ENCODE assay signal across 15 mouse cellular contexts in genomic region chr13:103982376-103982775, GRCm38 (mm10).
DNase-seq lines count a peak whose midpoint lies in the region; TF ChIP-seq lines count a peak whose summit lies in the region.
"Had no signal": no experiment of that assay in that cellular context is flagged by ENCODE, and none has a peak within 500 bp of the region (broad histone marks: within the 10 kb centered on the region; RNA-seq: fewer than 3 reads in every experiment).

No protein-coding gene starts in this region.

- no peaks in the 10 kb centered on the region for H3K36me3 ChIP-seq in testis, adult 2 months (ENCODE audit: control insufficient read depth, insufficient read depth, low read length)
- H3K36me3 ChIP-seq: forebrain, embryonic 10.5 days; lung, embryonic 15.5 days had no signal

- no peaks in the 10 kb centered on the region for H3K27me3 ChIP-seq in testis, adult 2 months (ENCODE audit: control insufficient read depth, insufficient read depth, low read length)
- H3K27me3 ChIP-seq: lung, embryonic 15.5 days had no signal

- TF ChIP-seq CTCF in gastrocnemius, adult 2 months (IDR thresholded peaks at IDR 0.05), result peak; percentile 28; the same call in 1 of the 2 replicates
- peak; percentile 50 for TF ChIP-seq CTCF in layer of hippocampus, adult 2 months (conservative IDR thresholded peaks at IDR 0.05)
- peak; percentile 47; the same call in 1 of the 2 replicates for TF ChIP-seq CTCF in testis, adult 2 months (IDR thresholded peaks at IDR 0.05; ENCODE audit: control insufficient read depth, insufficient read depth, insufficient replicate concordance, low read depth, low read length)

- H3K4me1 ChIP-seq in testis, adult 2 months (ENCODE audit: control insufficient read depth, insufficient read depth, low read length), result peaks cover 7% of the 10 kb centered on the region
- H3K4me1 ChIP-seq: forebrain, embryonic 10.5 days had no signal

- no peak overlapping the region for H3K27ac ChIP-seq in gastrocnemius, adult 2 months
- H3K27ac ChIP-seq in layer of hippocampus, adult 2 months, result no peak overlapping the region
- no peak overlapping the region for H3K27ac ChIP-seq in testis, adult 2 months (ENCODE audit: control insufficient read depth, insufficient read depth, low read depth, low read length)
- H3K27ac ChIP-seq: forebrain, embryonic 10.5 days; left cerebral cortex, adult 2 months; lung, embryonic 15.5 days had no signal

- H3K4me3 ChIP-seq in gastrocnemius, adult 2 months, result no peak overlapping the region
- no peak overlapping the region for H3K4me3 ChIP-seq in layer of hippocampus, adult 2 months
- H3K4me3 ChIP-seq in testis, adult 2 months (ENCODE audit: control insufficient read depth, low read depth, low read length), result no peak overlapping the region
- H3K4me3 ChIP-seq: forebrain, embryonic 10.5 days; left cerebral cortex, adult 2 months; lung, embryonic 15.5 days had no signal

- intact Hi-C loops in gastrocnemius, adult 2 months (cut with DNase I), result no loop called here
- intact Hi-C loops in gastrocnemius, postnatal 36 days (cut with DNase I), result no loop called here

- DNase-seq in gastrocnemius, adult 2 months, result no peak
- no peak for DNase-seq in gastrocnemius, postnatal 36 days
- DNase-seq in layer of hippocampus, adult 2 months (ENCODE audit: low spot score in 2 of 2), result no peak
- no peak for DNase-seq in layer of hippocampus, postnatal 36 days
- DNase-seq in testis, postnatal 14 days (ENCODE audit: low spot score), result no peak
- DNase-seq in layer of hippocampus, adult 9-10 months (ENCODE audit: low spot score), result no peak
- DNase-seq in cerebellum, adult 9-11 months, result no peak
- DNase-seq: adrenal gland, postnatal 25 days; cerebellum, adult 8-10 months; gastrocnemius, postnatal 14 days; thymus, adult 2 months had no signal

- no peak for TF ChIP-seq POLR2A in testis, adult 2 months (IDR thresholded peaks at IDR 0.05; ENCODE audit: control insufficient read depth, low read depth, low read length)
